Mouse (Mus musculus) liver, adult 2 months (tissue): ENCODE data around the gene Olfr418.

Experiments used
- CTCF ChIP-seq: fragments of 200-500 bp; IDR thresholded peaks from 2 replicates; pipeline ENCODE4 v1.5.1; 2011; ENCODE audit warnings: low read depth, low read length, control low read depth
- POLR2A ChIP-seq: fragments of 200-500 bp; IDR thresholded peaks from 2 replicates; pipeline ENCODE4 v1.6.1; 2011; ENCODE audit warnings: low read length, control low read depth; ENCODE audit not compliant: insufficient read depth; ENCODE audit errors: extremely low read depth

- no peak for TF ChIP-seq POLR2A
- TF ChIP-seq CTCF: no peak
Observed at GRCm38 (mm10) chr1:173216481-173216880, 49.3 kb upstream of the Olfr418 start.
